Mouse (Mus musculus) ES-E14 (cell line): ENCODE measurements at regions not wholly inside any gene's neighbourhood (a gene's known extent, or its start where the extent isn't known, plus 50 kb on each side); places are given as distances from the start of the nearest gene placed in this dataset.

Source experiments
- CHD2 ChIP-seq: IDR thresholded peaks from 2 replicates; pipeline ENCODE4 v1.6.1; 2014; ENCODE audit warnings: mild to moderate bottlenecking, low read depth, low read length, inconsistent platforms
- MAFK ChIP-seq: IDR thresholded peaks from 2 replicates; pipeline ENCODE4 v1.6.1; 2014; ENCODE audit warnings: mild to moderate bottlenecking, low read depth, low read length, inconsistent platforms; ENCODE audit not compliant: insufficient read depth

- TF ChIP-seq CHD2 (no peak), MAFK (peak; percentile 93)
These were observed 473.0 kb downstream of the Hs3st4 start for GRCm38 (mm10) chr7:124455659-124456058.
